Mouse (Mus musculus) hindbrain, postnatal 0 days (tissue): ENCODE data around the gene Ccdc88c. TPM values are rescaled to one million over a fixed set of nuclear protein-coding genes. Genes with fewer than 3 reads are reported as not detected.
"Not testable (repeated sequence)": the region's sequence is repeated elsewhere in the genome, so short reads cannot be mapped to it uniquely, and the experiment has no call there.

ENCODE experiments used
- ATAC-seq: fragments of 200-750 bp; cut with Nextera tagmentation; 2 replicates; pipeline ENCODE4 v1.8.0; 2017; ENCODE audit warnings: mild to moderate bottlenecking, moderate TSS enrichment, moderate library complexity
- DNase-seq: peaks from one replicate; pipeline ENCODE4 v3.0.0-alpha.2; 2015; ENCODE audit warnings: low spot score
- H3K27ac ChIP-seq: fragments of 300-500 bp; sonication (generic); 2 replicates; pipeline ENCODE4 v1.5.1; 2014; ENCODE audit warnings: mild to moderate bottlenecking
- H3K27me3 ChIP-seq: fragments of 300-500 bp; sonication (generic); 2 replicates; pipeline ENCODE4 v1.6.1; 2014; ENCODE audit warnings: low read length, mixed read lengths; ENCODE audit not compliant: insufficient read depth
- H3K36me3 ChIP-seq: fragments of 300-500 bp; sonication (generic); 2 replicates; pipeline ENCODE4 v1.6.1; 2014; ENCODE audit warnings: low read length, mixed read lengths; ENCODE audit not compliant: insufficient read depth
- H3K4me1 ChIP-seq: fragments of 300-500 bp; sonication (generic); 2 replicates; pipeline ENCODE4 v1.6.1; 2014; ENCODE audit warnings: antibody characterized with exemption, low read length, mixed read lengths; ENCODE audit not compliant: insufficient read depth
- H3K4me2 ChIP-seq: fragments of 300-500 bp; sonication (generic); 2 replicates; pipeline ENCODE4 v1.6.1; 2014; ENCODE audit warnings: low read depth, mild to moderate bottlenecking, low read length, moderate library complexity, mixed read lengths
- H3K4me3 ChIP-seq: fragments of 300-500 bp; sonication (generic); 2 replicates; pipeline ENCODE4 v1.5.1; 2014; ENCODE audit warnings: low read length
- H3K9ac ChIP-seq: fragments of 300-500 bp; sonication (generic); replicated peaks from 2 replicates; pipeline ENCODE4 v1.6.1; 2014; ENCODE audit warnings: mild to moderate bottlenecking, low read length, moderate library complexity, mixed read lengths
- H3K9me3 ChIP-seq: fragments of 300-500 bp; sonication (generic); 2 replicates; pipeline ENCODE4 v1.6.1; 2016; ENCODE audit warnings: low read length, mixed read lengths
- CTCF ChIP-seq: IDR thresholded peaks from 2 replicates; pipeline ENCODE4 v1.5.1; 2016; ENCODE audit warnings: antibody characterized with exemption, control low read depth, low read depth
- WGBS: fragments of 180-500 bp; shearing (Covaris S2); extraction: QIAGEN DNeasy Blood & Tissue Kit; methylation state at CpG from one replicate; pipeline ENCODE4 v1.1.7; 2014; 5-methylcytosine and 5-hydroxymethylcytosine counted together
- polyA plus RNA-seq: library from polyadenylated mRNA; unstranded; fragments of >200 nt; fragmentation: Nextera tagmentation; extraction: Ambion mirVana; gene quantifications from 2 replicates; pipeline ENCODE4 v1.2.1, GENCODE M21; 2015
- total RNA-seq: library from RNA; depleted of rRNA; stranded (reverse); fragments of >200 nt; gene quantifications from 2 replicates; pipeline ENCODE4 v1.2.3, GENCODE M21; 2014

The Ccdc88c gene
- total and polyA plus RNA-seq, 2 experiments from 2014 or later: 11.2 to 17.7 TPM

DNA sequence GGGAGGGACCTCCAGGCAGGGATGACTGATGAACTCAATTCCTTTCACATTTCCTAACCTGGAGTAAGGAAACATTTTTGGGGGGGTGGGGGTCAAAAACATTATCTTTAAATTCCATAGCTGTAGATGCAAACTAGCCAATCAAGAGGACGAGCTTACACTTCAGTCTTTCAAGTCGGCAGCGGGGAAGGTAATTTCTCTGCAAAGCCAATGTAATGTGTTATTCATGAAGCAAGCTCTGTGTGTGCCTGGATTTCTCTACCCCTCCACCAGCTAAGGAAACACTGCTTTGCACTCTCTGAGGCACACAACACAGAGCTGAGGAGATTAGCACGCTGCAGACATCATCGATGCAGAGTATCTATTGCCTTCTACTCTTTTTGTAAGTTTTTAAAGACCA is 9.8 kb downstream of the Ccdc88c start:
- Histone ChIP-seq H3K9ac (no peak overlapping the region), H3K9me3 (no peaks in the 10 kb centered on the region), H3K4me1 (peaks cover 18% of the 10 kb centered on the region), H3K4me2 (no peak overlapping the region), H3K27ac (no peak overlapping the region), H3K4me3 (no peak overlapping the region), H3K27me3 (no peaks in the 10 kb centered on the region), H3K36me3 (no peaks in the 10 kb centered on the region)
- no peak for DNase-seq
- 41% methylated on average over 5 of the region's 5 CpGs for WGBS
- TF ChIP-seq CTCF: no peak
- ATAC-seq: no peak

DNA sequence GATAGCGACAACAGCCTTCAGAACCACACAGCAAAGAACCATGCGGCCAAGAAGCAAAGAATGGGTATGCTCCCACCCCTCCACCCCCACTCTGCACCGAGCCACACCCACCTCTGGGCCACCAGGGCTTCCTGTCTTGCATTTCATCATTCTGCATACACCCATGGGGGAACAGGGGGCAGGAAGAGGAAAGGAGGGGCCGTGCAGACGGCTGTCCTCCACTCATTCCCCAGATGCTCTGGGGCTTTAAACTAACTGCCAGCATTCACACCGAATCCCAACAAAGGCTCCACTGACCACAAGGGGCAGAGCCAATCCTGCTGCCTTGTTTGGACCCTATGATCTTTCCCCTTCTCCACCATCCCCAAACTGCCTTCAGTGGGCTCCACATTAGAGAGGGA is 10.9 kb downstream of the Ccdc88c start:
- Histone ChIP-seq H3K4me1 (peaks cover 22% of the 10 kb centered on the region), H3K27me3 (no peaks in the 10 kb centered on the region), H3K27ac (no peak overlapping the region; the same call in 1 of the 2 replicates), H3K36me3 (no peaks in the 10 kb centered on the region), H3K9ac (0 out of 2 replicates have a peak overlapping the region, but pooled peaks have one; percentile 26), H3K9me3 (no peaks in the 10 kb centered on the region), H3K4me2 (peak overlapping the region; percentile 24), H3K4me3 (no peak overlapping the region)
- ATAC-seq (no peak), DNase-seq (no peak)
- peak; percentile 48 for TF ChIP-seq CTCF
- WGBS: 28% methylated on average over 6 of the region's 6 CpGs

DNA sequence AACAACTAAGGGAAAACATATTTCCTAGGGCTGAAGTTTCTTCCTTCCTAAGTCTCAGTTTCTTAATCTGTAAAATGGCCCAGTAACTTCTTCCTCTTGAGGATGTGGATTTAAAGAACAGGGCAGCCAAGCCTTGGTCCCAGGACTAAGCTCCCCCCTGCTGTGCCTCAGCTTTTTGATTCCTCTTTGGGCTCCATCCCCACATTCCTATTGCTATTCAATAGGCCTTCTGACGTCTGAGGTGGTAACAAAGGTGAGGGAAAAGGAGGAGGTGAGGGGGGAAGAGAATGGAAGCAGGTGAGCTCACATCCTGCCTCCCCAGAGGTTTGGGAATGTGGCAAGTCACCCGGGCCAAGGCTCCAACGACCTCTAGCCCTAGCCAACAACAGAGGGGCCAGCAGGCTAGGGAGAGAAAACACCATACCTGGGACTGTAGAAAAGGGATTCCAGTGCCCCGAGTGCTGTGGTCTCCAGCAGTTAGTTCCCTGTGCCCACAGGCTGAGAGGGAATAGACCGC is 12.4 kb downstream of the Ccdc88c start:
- Histone ChIP-seq H3K36me3 (no peaks in the 10 kb centered on the region), H3K27ac (no peak overlapping the region), H3K4me1 (peaks cover 30% of the 10 kb centered on the region), H3K27me3 (no peaks in the 10 kb centered on the region), H3K4me3 (no peak overlapping the region), H3K4me2 (no peak overlapping the region), H3K9me3 (no peaks in the 10 kb centered on the region), H3K9ac (no peak overlapping the region)
- ATAC-seq: no peak
- TF ChIP-seq CTCF: no peak
- DNase-seq: no peak
- WGBS: 51% methylated on average over 5 of the region's 5 CpGs

GRCm38 (mm10) chr12:101015926-101016325 is 12.9 kb downstream of the Ccdc88c start:
- Histone ChIP-seq H3K27ac (no peak overlapping the region), H3K27me3 (no peaks in the 10 kb centered on the region), H3K4me3 (no peak overlapping the region), H3K36me3 (no peaks in the 10 kb centered on the region), H3K4me1 (peaks cover 30% of the 10 kb centered on the region), H3K4me2 (no peak overlapping the region), H3K9me3 (no peaks in the 10 kb centered on the region), H3K9ac (no peak overlapping the region)
- WGBS: 40% methylated on average over 4 of the region's 4 CpGs
- peak; percentile 58 for ATAC-seq
- DNase-seq: peak; percentile 81
- TF ChIP-seq CTCF: no peak

DNA sequence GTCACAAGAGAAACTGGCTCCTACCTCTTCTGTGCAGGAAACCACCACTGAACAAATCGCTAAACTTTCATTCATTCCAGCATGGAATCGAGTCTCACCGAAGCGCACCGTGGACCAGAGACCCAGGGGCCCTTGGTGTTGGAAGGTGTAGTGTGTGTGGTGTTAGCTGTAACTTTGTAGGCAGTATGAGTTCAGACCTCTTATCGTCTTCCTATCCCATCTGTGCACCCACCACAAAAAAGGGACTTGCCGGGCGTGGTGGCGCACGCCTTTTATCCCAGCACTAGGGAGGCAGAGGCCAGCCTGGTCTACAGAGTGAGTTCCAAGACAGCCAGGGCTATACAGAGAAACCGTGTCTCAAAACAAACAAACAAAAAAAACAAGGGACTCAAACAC is 13.7 kb downstream of the Ccdc88c start:
- no peak for TF ChIP-seq CTCF
- no peaks in the 10 kb centered on the region for H3K9me3 ChIP-seq
- 83% methylated on average over 11 of the region's 11 CpGs for WGBS
- no peak overlapping the region for H3K4me3 ChIP-seq
- no peak for ATAC-seq
- no peak for DNase-seq
- H3K4me1 ChIP-seq: peaks cover 30% of the 10 kb centered on the region
- H3K4me2 ChIP-seq: no peak overlapping the region
- H3K27ac ChIP-seq: no peak overlapping the region
- no peaks in the 10 kb centered on the region for H3K36me3 ChIP-seq
- H3K9ac ChIP-seq: no peak overlapping the region
- no peaks in the 10 kb centered on the region for H3K27me3 ChIP-seq

- 65% methylated on average over 10 of the region's 10 CpGs for WGBS
- H3K36me3 ChIP-seq: no peaks in the 10 kb centered on the region
- H3K4me1 ChIP-seq: peaks cover 30% of the 10 kb centered on the region
- no peaks in the 10 kb centered on the region for H3K9me3 ChIP-seq
- no peak overlapping the region for H3K4me3 ChIP-seq
- TF ChIP-seq CTCF: no peak
- H3K27ac ChIP-seq: no peak overlapping the region
- no peak overlapping the region for H3K4me2 ChIP-seq
- H3K9ac ChIP-seq: no peak overlapping the region
- DNase-seq (no peak), ATAC-seq (no peak)
- no peaks in the 10 kb centered on the region for H3K27me3 ChIP-seq
Observed at GRCm38 (mm10) chr12:101014549-101015164, 14.2 kb downstream of the Ccdc88c start.

GRCm38 (mm10) chr12:101013668-101014067 is 15.2 kb downstream of the Ccdc88c start:
- H3K27me3 ChIP-seq, ATAC-seq, H3K36me3 ChIP-seq, DNase-seq, H3K4me3 ChIP-seq, H3K9ac ChIP-seq, H3K4me2 ChIP-seq, H3K27ac ChIP-seq, H3K9me3 ChIP-seq: not testable (repeated sequence)
- peaks cover 26% of the 10 kb centered on the region for H3K4me1 ChIP-seq
- 95% methylated on average over 9 of the region's 9 CpGs for WGBS
